Mouse (Mus musculus) kidney, adult 2 months (tissue): ENCODE results near the gene Cpsf7.
"Not testable (repeated sequence)": the region's sequence is repeated elsewhere in the genome, so short reads cannot be mapped to it uniquely, and the experiment has no call there.

Source experiments
- CTCF ChIP-seq: fragments of 200-500 bp; conservative IDR thresholded peaks from 2 replicates; pipeline ENCODE4 v1.5.1; 2011; ENCODE audit warnings: low read depth, mild to moderate bottlenecking, control low read depth, low read length, moderate library complexity, mixed read lengths; ENCODE audit not compliant: insufficient read depth, insufficient read length
- POLR2A ChIP-seq: fragments of 200-500 bp; IDR thresholded peaks from one replicate; pipeline ENCODE4 v1.6.1; 2011; ENCODE audit warnings: low read depth, low read length, control low read depth

- TF ChIP-seq CTCF, POLR2A: not testable (repeated sequence)
Observed at GRCm38 (mm10) chr19:10557837-10558375, 32.8 kb downstream of the Cpsf7 start.
